Mouse (Mus musculus): Measurements from ENCODE around the gene Dalrd3.

- TF ChIP-seq TBP (IDR thresholded peaks at IDR 0.05; ENCODE audit: low read depth, low read length) (no peak), MAFK (IDR thresholded peaks at IDR 0.05; ENCODE audit: borderline replicate concordance, low read depth, low read length) (no peak), E2F4 (IDR thresholded peaks at IDR 0.05; ENCODE audit: borderline replicate concordance, low read depth, low read length) (no peak), NELFE (IDR thresholded peaks at IDR 0.05; ENCODE audit: low read depth, low read length) (no peak), MAX (IDR thresholded peaks at IDR 0.05; ENCODE audit: low read length) (no peak), UBTF (IDR thresholded peaks at IDR 0.05; ENCODE audit: borderline replicate concordance, insufficient read depth, low read depth, low read length) (no peak), MYC (IDR thresholded peaks at IDR 0.05; ENCODE audit: low read depth, low read length) (no peak), POLR2AphosphoS2 (IDR thresholded peaks at IDR 0.05; ENCODE audit: low read length) (no peak), CTCF (IDR thresholded peaks at IDR 0.05 in 2 of 3, conservative IDR thresholded peaks at IDR 0.05 in 1 of 3; ENCODE audit: control insufficient read depth in 1 of 3, insufficient read depth in 1 of 3, low read depth in 2 of 3, low read length in 3 of 3, poor library complexity in 1 of 3, severe bottlenecking in 1 of 3) (no peak), POLR2A (IDR thresholded peaks at IDR 0.05; ENCODE audit: control insufficient read depth in 1 of 2, insufficient read depth in 1 of 2, low read depth in 1 of 2, low read length in 2 of 2, poor library complexity in 1 of 2) (no peak), USF1 (IDR thresholded peaks at IDR 0.05; ENCODE audit: low read depth, low read length) (no peak), POLR2AphosphoS5 (IDR thresholded peaks at IDR 0.05; ENCODE audit: borderline replicate concordance, low read depth, low read length) (no peak)
These were observed 41.8 kb downstream of the Dalrd3 start for GRCm38 (mm10) chr9:108611488-108611887.
